Mouse (Mus musculus) liver, embryonic 14.5 days (tissue): ENCODE measurements around the gene Zmynd12. TPM values are rescaled to one million over a fixed set of nuclear protein-coding genes. Genes with fewer than 3 reads are reported as not detected.

Experiments used
- ATAC-seq: fragments of 200-750 bp; cut with Nextera tagmentation; 2 replicates; pipeline ENCODE4 v1.8.0; 2017; ENCODE audit warnings: moderate number of reproducible peaks, mild to moderate bottlenecking, moderate library complexity; ENCODE audit not compliant: insufficient read depth
- DNase-seq, 3 experiments: peaks; one replicate each; pipeline ENCODE4 v3.0.0-alpha.2; 2012 to 2013; ENCODE audit warnings: low read depth in 3 of 3, low spot score in 3 of 3
- H3K27ac ChIP-seq: fragments of 300-500 bp; sonication (generic); 2 replicates; pipeline ENCODE4 v1.5.1; 2014; ENCODE audit warnings: moderate library complexity, mild to moderate bottlenecking, control low read depth, inconsistent platforms
- H3K27me3 ChIP-seq: fragments of 300-500 bp; sonication (generic); 2 replicates; pipeline ENCODE4 v1.6.1; 2014; ENCODE audit warnings: mild to moderate bottlenecking, low read length, moderate library complexity; ENCODE audit not compliant: control insufficient read depth, insufficient read depth
- H3K36me3 ChIP-seq: fragments of 300-500 bp; sonication (generic); replicated peaks from 2 replicates; pipeline ENCODE4 v1.6.1; 2014; ENCODE audit warnings: low read depth; ENCODE audit not compliant: control insufficient read depth, insufficient read depth
- H3K4me1 ChIP-seq, 2 experiments: fragments of 200-500 bp in 1 of 2; fragments of 300-500 bp in 1 of 2; sonication (generic) in 1 of 2; replicated peaks; 2 replicates each; pipeline ENCODE4 v1.6.1; 2012 to 2014; ENCODE audit warnings: antibody characterized with exemption in 1 of 2, inconsistent platforms in 1 of 2, low read length in 1 of 2; ENCODE audit not compliant: control insufficient read depth in 2 of 2, insufficient read depth in 2 of 2
- H3K4me2 ChIP-seq: fragments of 300-500 bp; sonication (generic); 2 replicates; pipeline ENCODE4 v1.6.1; 2014; ENCODE audit warnings: low read depth, mild to moderate bottlenecking, control low read depth, moderate library complexity
- H3K4me3 ChIP-seq, 2 experiments: fragments of 200-500 bp in 1 of 2; fragments of 300-500 bp in 1 of 2; sonication (generic) in 1 of 2; 2 replicates each; pipeline ENCODE4 v1.5.1; 2012 to 2014; ENCODE audit warnings: low read depth in 2 of 2, low read length in 2 of 2, mild to moderate bottlenecking in 2 of 2, control low read depth in 1 of 2, inconsistent platforms in 1 of 2, moderate library complexity in 1 of 2; ENCODE audit not compliant: insufficient read depth in 1 of 2
- H3K9ac ChIP-seq: fragments of 300-500 bp; sonication (generic); replicated peaks from 2 replicates; pipeline ENCODE4 v1.6.1; 2014; ENCODE audit warnings: mild to moderate bottlenecking, control low read depth, moderate library complexity
- H3K9me3 ChIP-seq: fragments of 300-500 bp; sonication (generic); 2 replicates; pipeline ENCODE4 v1.6.1; 2016; ENCODE audit warnings: low read length, mixed read lengths; ENCODE audit not compliant: control insufficient read depth
- CTCF ChIP-seq: IDR thresholded peaks from 2 replicates; pipeline ENCODE4 v1.5.1; 2016; ENCODE audit warnings: antibody characterized with exemption, low read depth, control low read depth
- EP300 ChIP-seq: IDR thresholded peaks from 2 replicates; pipeline ENCODE4 v1.6.1; 2016; ENCODE audit warnings: antibody characterized with exemption, low read depth
- WGBS: fragments of 180-500 bp; shearing (Covaris S2); extraction: QIAGEN DNeasy Blood & Tissue Kit; methylation state at CpG from one replicate; pipeline ENCODE4 v1.1.7; 2014; ENCODE audit not compliant: insufficient replicate concordance; 5-methylcytosine and 5-hydroxymethylcytosine counted together
- polyA plus RNA-seq, 2 experiments: library from polyadenylated mRNA; depleted of rRNA in 1 of 2; stranded (reverse) in 1 of 2; unstranded in 1 of 2; fragments of >200 nt; fragmentation: Nextera tagmentation in 1 of 2; extraction: Ambion mirVana in 1 of 2; gene quantifications; 2 replicates each; pipeline versions ENCODE4 v1.2.1 to v1.2.3; 2012 to 2014

The Zmynd12 gene
- polyA plus RNA-seq, 2 experiments, result 0.06 to 0.15 TPM

DNA sequence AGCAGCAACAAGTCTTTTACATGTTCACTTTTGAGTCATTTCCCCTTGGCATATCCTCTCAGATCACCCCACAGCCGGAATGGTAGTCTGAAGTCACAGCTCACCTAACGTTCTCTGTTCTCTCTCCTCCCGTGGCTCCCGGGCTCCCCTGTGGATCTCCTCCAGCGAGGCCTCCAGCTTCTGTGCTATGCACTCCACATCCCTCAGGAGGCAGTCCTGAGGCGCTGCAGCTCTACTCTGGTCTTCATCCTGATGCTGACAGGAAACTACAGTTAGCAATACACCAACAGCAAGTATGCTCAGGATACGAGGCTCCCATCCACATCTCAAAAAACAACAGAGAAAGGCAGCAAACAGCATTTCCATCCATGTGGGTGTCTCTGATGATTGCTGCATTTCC lies 21.7 kb upstream of the Zmynd12 start:
- Histone ChIP-seq H3K9ac (no peak overlapping the region), H3K27ac (no peak overlapping the region), H3K27me3 (no peaks in the 10 kb centered on the region), H3K9me3 (no peaks in the 10 kb centered on the region), H3K4me1 (no peaks in the 10 kb centered on the region), H3K4me2 (no peak overlapping the region), H3K36me3 (no peaks in the 10 kb centered on the region), H3K4me3 (no peak overlapping the region)
- TF ChIP-seq CTCF (0 out of 2 replicates have a peak, but pooled peaks have one; percentile 12), EP300 (no peak)
- ATAC-seq (no peak), DNase-seq (no peak)
- WGBS, result 48% methylated on average over 7 of the region's 7 CpGs

DNA sequence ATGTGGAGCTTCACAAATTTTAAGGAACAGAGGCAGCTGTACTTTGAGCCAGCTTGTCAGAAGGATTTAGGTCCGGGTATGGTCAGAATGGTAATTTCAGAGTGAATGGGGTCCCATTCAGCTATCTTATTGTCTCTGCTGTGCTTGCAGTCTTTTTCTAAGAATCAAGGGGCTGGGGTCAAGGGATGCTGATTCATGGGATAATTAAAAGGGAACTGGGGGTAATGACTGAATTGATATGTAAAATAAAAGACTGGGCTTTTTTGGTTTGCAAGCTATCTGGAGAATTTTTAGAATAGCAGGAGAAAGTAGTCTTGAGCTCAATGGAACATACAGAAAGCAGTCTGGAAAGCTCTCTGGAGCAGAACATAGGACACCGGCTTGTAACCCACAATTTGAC lies 19.2 kb upstream of the Zmynd12 start:
- WGBS, result 77% methylated on average over 2 of the region's 2 CpGs
- ATAC-seq (no peak), DNase-seq (no peak)
- Histone ChIP-seq H3K36me3 (no peaks in the 10 kb centered on the region), H3K4me3 (no peak overlapping the region), H3K27ac (no peak overlapping the region), H3K4me2 (no peak overlapping the region), H3K27me3 (no peaks in the 10 kb centered on the region), H3K9ac (no peak overlapping the region), H3K4me1 (no peaks in the 10 kb centered on the region), H3K9me3 (no peaks in the 10 kb centered on the region)
- no peak for TF ChIP-seq EP300
- TF ChIP-seq CTCF, result no peak

DNA sequence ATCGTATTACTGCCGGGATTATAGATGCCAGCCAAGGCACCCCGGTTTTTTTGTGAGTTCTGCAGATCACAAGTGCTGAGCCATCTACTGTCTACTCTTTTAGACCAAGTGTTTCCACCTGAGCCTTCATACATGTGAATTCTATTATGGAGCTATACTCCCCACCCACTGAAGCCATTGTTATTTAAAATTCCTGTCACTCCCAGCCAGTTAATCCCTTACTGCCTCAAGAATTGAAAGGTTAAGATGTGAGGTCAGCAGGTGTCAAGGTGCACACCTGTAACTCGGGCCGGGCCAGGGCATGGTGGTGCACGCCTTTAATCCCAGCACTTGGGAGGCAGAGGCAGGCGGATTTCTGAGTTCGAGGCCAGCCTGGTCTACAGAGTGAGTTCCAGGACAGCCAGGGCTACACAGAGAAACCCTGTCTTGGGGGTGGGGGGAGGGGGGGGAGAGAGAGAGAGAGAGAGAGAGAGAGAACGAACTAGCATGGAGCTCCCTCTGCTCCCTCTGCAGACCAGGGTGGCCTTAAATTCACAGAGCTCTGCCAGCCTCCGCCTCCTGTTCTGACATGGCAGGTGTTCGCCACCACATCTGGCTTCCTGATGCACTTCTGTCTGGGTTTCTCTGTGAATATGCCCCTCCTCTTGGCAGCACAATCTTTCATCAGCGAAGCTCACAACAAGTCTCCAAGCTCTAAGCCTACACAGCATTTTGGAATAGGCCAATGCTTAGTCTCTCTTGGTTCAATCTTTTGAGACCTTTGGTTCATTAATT lies 10.6 kb upstream of the Zmynd12 start:
- Histone ChIP-seq H3K36me3 (no peaks in the 10 kb centered on the region), H3K27ac (no peak overlapping the region), H3K4me2 (no peak overlapping the region), H3K9ac (no peak overlapping the region), H3K9me3 (no peaks in the 10 kb centered on the region), H3K27me3 (peaks cover 14% of the 10 kb centered on the region), H3K4me1 (peaks cover 2 to 6% of the 10 kb centered on the region in 2 experiments; a peak in 2 of 4 replicates), H3K4me3 (no peak overlapping the region)
- ATAC-seq (no peak), DNase-seq (no peak)
- WGBS, result 63% methylated on average over 12 of the region's 12 CpGs
- TF ChIP-seq EP300 (no peak), CTCF (no peak)

DNA sequence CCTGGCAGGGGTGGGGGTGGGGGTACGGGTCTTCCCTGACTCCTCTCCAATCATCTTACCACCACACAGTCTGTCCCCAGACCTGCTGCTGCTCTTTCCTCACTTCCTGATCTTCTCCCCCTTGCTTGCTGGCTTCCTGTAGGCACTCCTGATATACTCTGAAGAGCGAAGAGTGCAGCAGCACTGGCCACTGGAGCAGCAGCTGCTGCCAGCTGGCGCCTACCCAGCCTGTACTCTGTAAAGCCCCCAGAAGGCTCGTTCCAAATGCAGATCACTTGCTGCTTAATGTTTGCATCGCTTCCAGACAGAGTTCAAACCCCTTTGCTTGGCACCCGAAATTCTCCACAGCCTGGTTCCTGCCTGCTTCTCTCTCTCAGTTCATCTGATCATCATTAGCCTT lies 9.8 kb upstream of the Zmynd12 start:
- ATAC-seq (no peak), DNase-seq (no peak)
- TF ChIP-seq CTCF (no peak), EP300 (no peak)
- Histone ChIP-seq H3K4me1 (peaks cover 3 to 13% of the 10 kb centered on the region in 2 experiments; a peak in 3 of 4 replicates), H3K36me3 (no peaks in the 10 kb centered on the region), H3K9me3 (no peaks in the 10 kb centered on the region), H3K27me3 (peaks cover 14% of the 10 kb centered on the region), H3K4me2 (no peak overlapping the region), H3K4me3 (no peak overlapping the region), H3K9ac (no peak overlapping the region), H3K27ac (no peak overlapping the region)
- 33% methylated on average over 6 of the region's 6 CpGs for WGBS

DNA sequence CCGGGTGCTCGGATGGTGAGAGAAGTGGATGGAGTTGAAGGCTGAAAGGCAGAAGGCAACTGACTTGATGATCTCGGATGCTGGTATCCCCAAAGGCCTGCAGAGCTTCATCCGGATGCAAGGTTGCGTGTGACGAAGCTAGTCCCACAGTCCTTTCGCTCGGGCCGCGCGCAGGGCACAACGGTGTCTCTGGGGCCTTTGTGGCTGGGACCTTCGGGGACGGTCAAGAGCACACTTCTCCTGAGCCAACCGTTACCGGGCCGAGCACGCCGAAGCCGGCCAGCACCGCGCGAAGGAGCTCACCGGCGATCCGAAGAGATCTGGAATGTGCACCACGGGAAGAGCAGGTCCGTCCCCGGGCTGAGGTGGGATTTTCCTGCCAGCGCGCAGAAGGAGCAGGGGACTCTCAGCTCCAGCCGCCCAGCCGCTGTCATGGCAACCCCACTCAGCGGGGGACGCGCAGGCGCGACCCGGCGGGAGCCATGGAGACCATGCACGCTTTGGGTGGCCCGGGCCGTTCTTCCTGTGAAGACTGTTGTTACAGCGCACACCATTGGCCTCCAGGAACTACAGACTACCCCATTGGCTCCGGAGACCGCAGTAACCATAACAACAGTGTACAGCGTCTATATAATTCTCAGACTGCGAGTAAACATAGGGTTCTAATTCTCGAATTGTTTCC lies 7.4 kb upstream of the Zmynd12 start, which contains the start of gene Ccdc30:
Gene Ccdc30 (minus strand): TSS at position 450 of the 682 bp plus-strand sequence.
- no peak within 1 kb of the TSS for H3K27ac ChIP-seq
- H3K9ac ChIP-seq, result peak within 1 kb of the TSS; percentile 33; the same call in 1 of the 2 replicates
- no peaks in the 10 kb centered on the region for H3K36me3 ChIP-seq
- peaks cover 14% of the 10 kb centered on the region for H3K27me3 ChIP-seq
- H3K9me3 ChIP-seq, result no peaks in the 10 kb centered on the region
- H3K4me1 ChIP-seq, result peaks cover 3 to 20% of the 10 kb centered on the region in 2 experiments; a peak in 3 of 4 replicates
- ATAC-seq, result peak; percentile 81
- H3K4me3 ChIP-seq, result peak within 1 kb of the TSS; percentile 51 to 52
- WGBS, result 2% methylated on average over 49 of the region's 49 CpGs
- TF ChIP-seq CTCF (no peak), EP300 (no peak)
- peak within 1 kb of the TSS; percentile 68 for H3K4me2 ChIP-seq
- peak; percentile 35 to 54 (median 54) for DNase-seq
